Mouse (Mus musculus) adrenal gland, adult 2 months (tissue): ENCODE data around the gene Odf3. TPM values are rescaled to one million over a fixed set of nuclear protein-coding genes. Genes with fewer than 3 reads are reported as not detected.
"Not testable (repeated sequence)": the region's sequence is repeated elsewhere in the genome, so short reads cannot be mapped to it uniquely, and the experiment has no call there.

Experiments used
- DNase-seq: peaks from one replicate; pipeline ENCODE4 v3.0.0; 2021
- polyA plus RNA-seq: library from polyadenylated mRNA; depleted of rRNA; stranded (reverse); fragments of >200 nt; gene quantifications from 2 replicates; pipeline ENCODE4 v1.2.3, GENCODE M21; 2012; rRNA removed
- total RNA-seq, 2 experiments: library from RNA; stranded (reverse); gene quantifications; 2 replicates each; pipeline ENCODE4 v1.2.3; 2021

The Odf3 gene
- total and polyA plus RNA-seq, 3 experiments = 0.26 to 3.0 TPM; not detected in 1

DNA sequence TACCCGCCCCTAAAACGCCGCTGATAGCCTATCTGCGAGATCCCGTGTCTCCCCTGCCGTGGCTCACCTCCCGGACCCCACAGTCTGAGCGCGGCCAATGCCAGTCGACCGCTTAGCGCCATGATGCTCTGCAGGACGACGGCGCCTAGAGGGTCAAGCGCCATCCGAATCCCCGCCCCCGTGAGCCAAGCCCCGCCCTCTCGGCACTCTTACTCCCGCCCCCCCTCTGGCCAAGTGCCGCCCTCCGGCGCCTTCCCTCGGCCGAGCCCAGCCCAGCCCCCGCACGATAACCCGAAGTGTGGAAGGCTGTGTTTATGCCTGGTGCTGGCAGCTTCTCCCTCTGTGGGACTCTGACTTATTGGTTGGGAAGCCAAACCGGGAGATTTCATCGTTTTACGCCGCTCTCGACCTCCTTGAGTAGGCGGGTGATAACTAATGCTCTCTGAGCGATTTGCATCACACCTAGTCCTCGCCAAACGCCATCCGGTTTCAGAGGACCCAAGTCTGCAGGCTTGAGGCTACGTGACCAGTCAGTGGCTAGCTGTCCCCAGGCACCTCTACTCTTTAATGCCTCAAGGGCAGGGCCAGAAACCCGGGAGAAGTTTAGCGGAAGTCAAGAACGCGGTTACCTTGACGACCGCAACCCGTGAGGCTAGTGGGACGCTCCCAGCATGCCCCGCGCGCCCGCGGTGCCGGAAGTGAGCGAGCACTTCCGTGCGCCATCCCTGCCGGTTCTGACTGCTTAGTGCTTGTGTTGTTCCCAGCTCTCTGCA is 34.3 kb downstream of the Odf3 start, which contains the start of the genes Psmd13 and Sirt3:
Gene Psmd13, plus strand, starts transcription at position 273 of the 773 bp plus-strand sequence.
Gene Sirt3, minus strand, starts transcription at position 614 of the 773 bp plus-strand sequence.
- DNase-seq = peak; percentile 95

GRCm38 (mm10) chr7:140882469-140882803 is 34.8 kb downstream of the Odf3 start:
- no peak for DNase-seq

DNA sequence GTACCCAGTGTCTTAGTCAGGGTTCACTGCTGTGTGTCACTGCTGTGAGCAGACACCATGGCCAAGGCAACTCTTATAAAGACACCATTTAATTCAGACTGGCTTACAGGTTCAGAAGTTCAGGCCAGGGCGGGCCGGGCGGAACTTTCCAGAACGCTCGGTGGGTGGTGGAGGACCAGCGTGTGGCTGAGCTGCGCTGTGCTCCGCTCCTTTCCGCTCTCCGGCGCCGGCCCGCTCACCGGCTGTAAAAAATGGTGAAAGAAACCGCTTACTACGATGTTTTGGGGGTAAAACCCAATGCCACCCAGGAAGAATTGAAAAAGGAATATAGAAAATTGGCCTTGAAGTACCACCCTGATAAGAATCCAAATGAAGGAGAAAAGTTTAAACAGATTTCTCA is 43.0 kb downstream of the Odf3 start:
- DNase-seq = not testable (repeated sequence)

GRCm38 (mm10) chr7:140894031-140894430 is 46.4 kb downstream of the Odf3 start:
- DNase-seq = no peak

- DNase-seq = no peak
These were observed 47.0 kb downstream of the Odf3 start for GRCm38 (mm10) chr7:140894611-140895010.

- no peak for DNase-seq
These were observed 50.3 kb downstream of the Odf3 start for GRCm38 (mm10) chr7:140897863-140898262.

- peak; percentile 47 for DNase-seq
These were observed 51.5 kb downstream of the Odf3 start for GRCm38 (mm10) chr7:140899121-140899520.

DNA sequence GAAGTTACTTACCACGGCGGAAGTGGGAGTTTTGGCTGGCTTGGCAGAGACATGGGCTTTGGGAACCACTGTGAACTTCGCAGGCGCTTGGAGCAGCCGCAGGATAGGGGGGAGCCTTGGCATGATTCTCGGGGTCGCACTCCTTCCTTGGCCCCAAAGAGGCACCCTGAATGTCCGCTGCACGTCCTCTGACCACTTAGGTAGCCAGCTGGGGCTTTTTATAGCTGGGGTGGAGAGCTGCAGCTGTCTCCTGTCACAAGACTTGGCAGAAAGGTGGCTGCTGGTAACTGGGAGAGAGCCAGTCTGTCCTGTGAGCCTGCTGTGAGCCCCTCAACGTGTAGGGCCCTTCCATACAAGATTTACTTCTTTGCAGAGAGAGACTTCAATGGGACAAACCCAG is 52.6 kb downstream of the Odf3 start, which contains the start of gene Cox8b:
Gene Cox8b, minus strand, starts transcription at position 227 of the 400 bp plus-strand sequence.
- DNase-seq = no peak

Other genes with a start within 250 kb of the Odf3 start
- gene Olfr46, start 246.5 kb upstream of the Odf3 start, total RNA-seq = not detected
- gene Olfr46, start 246.5 kb upstream of the Odf3 start, polyA plus RNA-seq = not detected in 2 replicates
- gene Olfr61, start 218.8 kb upstream of the Odf3 start, total RNA-seq = not detected
- not detected in 2 replicates for gene Olfr61, start 218.8 kb upstream of the Odf3 start, polyA plus RNA-seq
- not detected for gene Olfr53, start 201.4 kb upstream of the Odf3 start, total RNA-seq
- not detected in 2 replicates for gene Olfr53, start 201.4 kb upstream of the Odf3 start, polyA plus RNA-seq
- gene Olfr539, start 187.9 kb upstream of the Odf3 start, total RNA-seq = under 1 TPM in 1 of 2 experiments, not detected in 1; 0.03 TPM
- gene Olfr539, start 187.9 kb upstream of the Odf3 start, polyA plus RNA-seq = not detected in 2 replicates
- not detected for gene Olfr45, start 165.9 kb upstream of the Odf3 start, total RNA-seq
- not detected in 2 replicates for gene Olfr45, start 165.9 kb upstream of the Odf3 start, polyA plus RNA-seq
- not detected for gene Olfr541, start 150.5 kb upstream of the Odf3 start, total RNA-seq
- not detected in 2 replicates for gene Olfr541, start 150.5 kb upstream of the Odf3 start, polyA plus RNA-seq
- 1,000 to 10,000 TPM in 1 of 2 experiments, 100 to 1,000 TPM in 1; 264 to 1,313 TPM for gene Cyp2e1, start 84.1 kb upstream of the Odf3 start, total RNA-seq
- 19.3 and 45.7 TPM in 2 replicates for gene Cyp2e1, start 84.1 kb upstream of the Odf3 start, polyA plus RNA-seq
- not detected for gene Syce1, start 60.0 kb upstream of the Odf3 start, total RNA-seq
- not detected in 2 replicates for gene Syce1, start 60.0 kb upstream of the Odf3 start, polyA plus RNA-seq
- 1 to 10 TPM; 2.2 to 5.3 TPM for gene Zfp941, start 25.6 kb upstream of the Odf3 start, total RNA-seq
- gene Zfp941, start 25.6 kb upstream of the Odf3 start, polyA plus RNA-seq = 0.08 and 0.29 TPM in 2 replicates
- 1 to 10 TPM in 1 of 2 experiments, not detected in 1; 1.7 TPM for gene Urah, start 12.8 kb upstream of the Odf3 start, total RNA-seq
- gene Urah, start 12.8 kb upstream of the Odf3 start, polyA plus RNA-seq = 0.98 and 3.1 TPM in 2 replicates
- not detected for gene Scgb1c1, start 2.3 kb upstream of the Odf3 start, total RNA-seq
- not detected in 2 replicates for gene Scgb1c1, start 2.3 kb upstream of the Odf3 start, polyA plus RNA-seq
- gene Gm45785, start 8.5 kb downstream of the Odf3 start, total RNA-seq = not detected
- gene Gm45785, start 8.5 kb downstream of the Odf3 start, polyA plus RNA-seq = 0.44 and 0.46 TPM in 2 replicates
- 10 to 100 TPM; 60.4 to 66.4 TPM for gene Ric8a, start 9.2 kb downstream of the Odf3 start, total RNA-seq
- 93.7 and 102 TPM in 2 replicates for gene Ric8a, start 9.2 kb downstream of the Odf3 start, polyA plus RNA-seq
- gene Bet1l, start 9.8 kb downstream of the Odf3 start, total RNA-seq = 10 to 100 TPM; 32.0 to 34.7 TPM
- gene Bet1l, start 9.8 kb downstream of the Odf3 start, polyA plus RNA-seq = 18.0 and 20.2 TPM in 2 replicates
- gene Psmd13, start 34.2 kb downstream of the Odf3 start, total RNA-seq = 100 to 1,000 TPM; 104 to 122 TPM
- 37.4 and 46.4 TPM in 2 replicates for gene Psmd13, start 34.2 kb downstream of the Odf3 start, polyA plus RNA-seq
- gene Sirt3, start 34.5 kb downstream of the Odf3 start, total RNA-seq = 10 to 100 TPM; 28.3 to 35.6 TPM
- gene Sirt3, start 34.5 kb downstream of the Odf3 start, polyA plus RNA-seq = 41.2 and 47.4 TPM in 2 replicates
- 1,000 to 10,000 TPM; 1,499 to 1,761 TPM for gene Cox8b, start 52.6 kb downstream of the Odf3 start, total RNA-seq
- gene Cox8b, start 52.6 kb downstream of the Odf3 start, polyA plus RNA-seq = 454 and 875 TPM in 2 replicates
- gene Nlrp6, start 73.1 kb downstream of the Odf3 start, total RNA-seq = 1 to 10 TPM; 1.0 to 2.0 TPM
- gene Nlrp6, start 73.1 kb downstream of the Odf3 start, polyA plus RNA-seq = 0.62 and 1.2 TPM in 2 replicates
- 10 to 100 TPM; 26.5 to 48.7 TPM for gene Pgghg, start 93.6 kb downstream of the Odf3 start, total RNA-seq
- 56.0 and 59.0 TPM in 2 replicates for gene Pgghg, start 93.6 kb downstream of the Odf3 start, polyA plus RNA-seq
- 1 to 10 TPM in 1 of 2 experiments, under 1 TPM in 1; 0.78 to 1.3 TPM for gene Ifitm5, start 102.5 kb downstream of the Odf3 start, total RNA-seq
- gene Ifitm5, start 102.5 kb downstream of the Odf3 start, polyA plus RNA-seq = 1.2 and 2.7 TPM in 2 replicates
- gene Gm45717, start 108.1 kb downstream of the Odf3 start, total RNA-seq = not detected
- not detected in 2 replicates for gene Gm45717, start 108.1 kb downstream of the Odf3 start, polyA plus RNA-seq
- 100 to 1,000 TPM; 504 to 654 TPM for gene Ifitm2, start 108.2 kb downstream of the Odf3 start, total RNA-seq
- 947 and 952 TPM in 2 replicates for gene Ifitm2, start 108.2 kb downstream of the Odf3 start, polyA plus RNA-seq
- gene Ifitm1, start 119.4 kb downstream of the Odf3 start, total RNA-seq = 10 to 100 TPM in 1 of 2 experiments, 1 to 10 TPM in 1; 7.6 to 14.6 TPM
- gene Ifitm1, start 119.4 kb downstream of the Odf3 start, polyA plus RNA-seq = 23.9 and 29.4 TPM in 2 replicates
- gene Ifitm3, start 163.0 kb downstream of the Odf3 start, total RNA-seq = 100 to 1,000 TPM; 102 to 148 TPM
- 140 and 146 TPM in 2 replicates for gene Ifitm3, start 163.0 kb downstream of the Odf3 start, polyA plus RNA-seq
- under 1 TPM in 1 of 2 experiments, not detected in 1; 0.93 TPM for gene Ifitm6, start 170.1 kb downstream of the Odf3 start, total RNA-seq
- 0.39 and 1.2 TPM in 2 replicates for gene Ifitm6, start 170.1 kb downstream of the Odf3 start, polyA plus RNA-seq
- gene Gm17387, start 181.3 kb downstream of the Odf3 start, total RNA-seq = not detected
- gene Gm17387, start 181.3 kb downstream of the Odf3 start, polyA plus RNA-seq = not detected in 2 replicates
- 1 to 10 TPM; 1.4 to 3.0 TPM for gene B4galnt4, start 213.3 kb downstream of the Odf3 start, total RNA-seq
- gene B4galnt4, start 213.3 kb downstream of the Odf3 start, polyA plus RNA-seq = 1.7 and 5.1 TPM in 2 replicates
- gene Pkp3, start 230.4 kb downstream of the Odf3 start, total RNA-seq = 1 to 10 TPM in 1 of 2 experiments, under 1 TPM in 1; 0.89 to 1.5 TPM
- gene Pkp3, start 230.4 kb downstream of the Odf3 start, polyA plus RNA-seq = 0.68 and 1.4 TPM in 2 replicates